8 mouse cellular contexts compared by ENCODE assay signal in genomic region chr2:28423167-28423566, GRCm38 (mm10). TPM values are rescaled to one million over a fixed set of nuclear protein-coding genes. Genes with fewer than 3 reads are reported as not detected.
A peak's percentile ranks its signal among the peaks of the same experiment; 100 is the strongest.
DNase-seq lines count a peak whose midpoint lies in the region; ATAC-seq lines count a peak whose summit lies in the region.

No protein-coding gene starts in this region.

- no peaks in the 10 kb centered on the region for H3K4me1 ChIP-seq in midbrain, embryonic 10.5 days
- peaks cover 5% of the 10 kb centered on the region; the same call in 1 of the 2 replicates for H3K4me1 ChIP-seq in midbrain, embryonic 13.5 days (replicated peaks)

- peak; percentile 50 for DNase-seq in cerebellum, adult 9-10 months
- no peak for DNase-seq in cerebellum, adult 11 months
- DNase-seq in midbrain, embryonic 10.5 days (ENCODE audit: low spot score), result peak; percentile 51
- DNase-seq in c-Kit-negative CD71-positive TER-119-positive erythroid progenitor cells, embryonic 14.5 days (ENCODE audit: low read depth, low spot score), result peak; percentile 12
- peak; percentile 62 for DNase-seq in kidney, postnatal 14 days
- DNase-seq in retina, postnatal 1 day, result peak; percentile 73
- no peak for DNase-seq in layer of hippocampus, adult 8-10 months (ENCODE audit: low spot score in 2 of 2)

- no peaks in the 10 kb centered on the region for H3K36me3 ChIP-seq in midbrain, embryonic 10.5 days
- H3K36me3 ChIP-seq in midbrain, embryonic 13.5 days, result no peaks in the 10 kb centered on the region

- no peaks in the 10 kb centered on the region for H3K27me3 ChIP-seq in midbrain, embryonic 10.5 days (ENCODE audit: low read depth, poor library complexity, severe bottlenecking)
- H3K27me3 ChIP-seq in midbrain, embryonic 13.5 days, result no peaks in the 10 kb centered on the region

- H3K9me3 ChIP-seq in midbrain, embryonic 10.5 days (replicated peaks), result no peaks in the 10 kb centered on the region
- H3K9me3 ChIP-seq in midbrain, embryonic 13.5 days, result no peaks in the 10 kb centered on the region

- no peak overlapping the region for H3K9ac ChIP-seq in midbrain, embryonic 13.5 days (replicated peaks)

- no peak overlapping the region for H3K27ac ChIP-seq in midbrain, embryonic 10.5 days (replicated peaks)
- H3K27ac ChIP-seq in midbrain, embryonic 13.5 days, result no peak overlapping the region

- H3K4me3 ChIP-seq in midbrain, embryonic 10.5 days, result no peak overlapping the region
- H3K4me3 ChIP-seq in midbrain, embryonic 13.5 days (replicated peaks), result no peak overlapping the region

- no peak for ATAC-seq in midbrain, embryonic 13.5 days

- no peak overlapping the region for H3K4me2 ChIP-seq in midbrain, embryonic 13.5 days (replicated peaks)

- WGBS in midbrain, embryonic 10.5 days, result 40% methylated on average over 3 of the region's 3 CpGs
- WGBS in midbrain, embryonic 13.5 days, result 41% methylated on average over 3 of the region's 3 CpGs

RNA-seq across cellular contexts. Expression of gene Ppp1r26, which starts 23.4 kb away (rescaled TPM):
- 4.9 and 5.5 TPM in 2 replicates for polyA plus RNA-seq in midbrain, embryonic 10.5 days (2016; fragmentation: Nextera tagmentation; extraction: Ambion mirVana)
- polyA plus RNA-seq in midbrain, embryonic 13.5 days (2015; fragmentation: Nextera tagmentation; extraction: Ambion mirVana), result 10.7 and 11.8 TPM in 2 replicates
- 10 to 100 TPM; 16.8 to 19.9 (median 19.1) TPM for total RNA-seq in layer of hippocampus, adult 8-10 months (2022)

RNA-seq across cellular contexts. Expression of gene 1700007K13Rik, which starts 43.0 kb away (rescaled TPM):
- 0.94 and 1.1 TPM in 2 replicates for polyA plus RNA-seq in midbrain, embryonic 10.5 days (2016; fragmentation: Nextera tagmentation; extraction: Ambion mirVana)
- polyA plus RNA-seq in midbrain, embryonic 13.5 days (2015; fragmentation: Nextera tagmentation; extraction: Ambion mirVana), result 0.85 and 1.3 TPM in 2 replicates
- 1 to 10 TPM; 3.5 to 7.4 (median 4.8) TPM for total RNA-seq in layer of hippocampus, adult 8-10 months (2022)

RNA-seq across cellular contexts. Expression of gene Mrps2, which starts 44.7 kb away (rescaled TPM):
- 61.4 and 67.8 TPM in 2 replicates for polyA plus RNA-seq in midbrain, embryonic 10.5 days (2016; fragmentation: Nextera tagmentation; extraction: Ambion mirVana)
- polyA plus RNA-seq in midbrain, embryonic 13.5 days (2015; fragmentation: Nextera tagmentation; extraction: Ambion mirVana), result 50.1 and 52.3 TPM in 2 replicates
- total RNA-seq in layer of hippocampus, adult 8-10 months (2022), result 10 to 100 TPM; 36.4 to 40.2 (median 37.6) TPM

Comparison
In these comparisons a context has a peak if more than half of its experiments do, and no peak if none do; other contexts are left out.
1. DNase-seq: peak in cerebellum, adult 9-10 months (single experiment), midbrain, embryonic 10.5 days (single experiment), c-Kit-negative CD71-positive TER-119-positive erythroid progenitor cells, embryonic 14.5 days (single experiment), kidney, postnatal 14 days (single experiment) and retina, postnatal 1 day (single experiment); none in cerebellum, adult 11 months (single experiment) and layer of hippocampus, adult 8-10 months (0 of 2).